Mouse (Mus musculus) CH12.LX (cell line): ENCODE results near the gene Trim24. TPM values are rescaled to one million over a fixed set of nuclear protein-coding genes. Genes with fewer than 3 reads are reported as not detected.

Experiments
- DNase-seq: peaks from one replicate; pipeline ENCODE4 v3.0.0-alpha.2; 2013; ENCODE audit errors: extremely low read depth
- H3K27ac ChIP-seq: 2 replicates; pipeline ENCODE4 v1.5.1; 2012; ENCODE audit warnings: low read depth, mild to moderate bottlenecking, control low read depth, moderate library complexity; ENCODE audit not compliant: insufficient read depth
- H3K27me3 ChIP-seq: replicated peaks from 2 replicates; pipeline ENCODE3; 2012; ENCODE audit warnings: inconsistent platforms
- H3K36me3 ChIP-seq, 2 experiments: replicated peaks in 1 of 2; 2 replicates each; pipeline versions ENCODE3 to v1.6.1; 2012; ENCODE audit warnings: inconsistent platforms in 1 of 2, low read length in 1 of 2, mild to moderate bottlenecking in 1 of 2, mixed read lengths in 1 of 2, moderate library complexity in 1 of 2; ENCODE audit not compliant: control insufficient read depth in 1 of 2, insufficient read depth in 1 of 2
- H3K4me1 ChIP-seq, 2 experiments: 2 replicates each; pipeline ENCODE4 v1.6.1; 2012; ENCODE audit warnings: inconsistent platforms in 1 of 2, moderate library complexity in 1 of 2; ENCODE audit not compliant: insufficient read depth in 2 of 2, control insufficient read depth in 1 of 2
- H3K4me2 ChIP-seq: 2 replicates; pipeline ENCODE4 v1.6.1; 2012; ENCODE audit warnings: low read depth, mild to moderate bottlenecking, control low read depth; ENCODE audit not compliant: poor library complexity, insufficient read depth, severe bottlenecking
- H3K4me3 ChIP-seq, 3 experiments: fragments of 150-350 bp in 1 of 3; sonication (generic) in 1 of 3; replicated peaks in 1 of 3; 2 replicates each; pipeline versions ENCODE3 to v1.5.1; 2011 to 2012; ENCODE audit warnings: low read depth in 2 of 3, low read length in 2 of 3, mild to moderate bottlenecking in 2 of 3, moderate library complexity in 2 of 3, control low read depth in 1 of 3, improper control_type of control experiment in 1 of 3, inconsistent platforms in 1 of 3, mixed read lengths in 1 of 3; ENCODE audit not compliant: poor library complexity in 1 of 3
- H3K79me2 ChIP-seq: replicated peaks from 2 replicates; pipeline ENCODE4 v1.6.1; 2012; ENCODE audit warnings: mild to moderate bottlenecking, moderate library complexity; ENCODE audit not compliant: control insufficient read depth, poor library complexity, insufficient read depth, severe bottlenecking; ENCODE audit errors: extremely low read depth
- H3K9ac ChIP-seq: 2 replicates; pipeline ENCODE4 v1.6.1; 2012; ENCODE audit warnings: low read depth, mild to moderate bottlenecking, control low read depth, moderate library complexity; ENCODE audit not compliant: insufficient read depth
- H3K9me3 ChIP-seq: replicated peaks from 2 replicates; pipeline ENCODE3; 2012; ENCODE audit warnings: low read length, inconsistent platforms, mixed read lengths
- BHLHE40 ChIP-seq: IDR thresholded peaks from 2 replicates; pipeline ENCODE4 v1.6.1; 2011; ENCODE audit warnings: mild to moderate bottlenecking, low read depth, low read length, improper control_type of control experiment
- CHD1 ChIP-seq: IDR thresholded peaks from 2 replicates; pipeline ENCODE4 v1.6.1; 2012; ENCODE audit warnings: low read depth, low read length, improper control_type of control experiment, inconsistent platforms
- CHD2 ChIP-seq: IDR thresholded peaks from 2 replicates; pipeline ENCODE4 v1.6.1; 2011; ENCODE audit warnings: low read length, improper control_type of control experiment
- CTCF ChIP-seq, 2 experiments: IDR thresholded peaks in 1 of 2; conservative IDR thresholded peaks in 1 of 2; 2 replicates each; pipeline ENCODE4 v1.5.1; 2011 to 2012; ENCODE audit warnings: low read depth in 2 of 2, low read length in 2 of 2, improper control_type of control experiment in 1 of 2, inconsistent platforms in 1 of 2, mild to moderate bottlenecking in 1 of 2, moderate library complexity in 1 of 2
- E2F4 ChIP-seq: IDR thresholded peaks from 2 replicates; pipeline ENCODE4 v1.6.1; 2011; ENCODE audit warnings: low read depth, low read length, improper control_type of control experiment; ENCODE audit not compliant: insufficient replicate concordance
- ELF1 ChIP-seq: IDR thresholded peaks from 2 replicates; pipeline ENCODE4 v1.6.1; 2014; ENCODE audit warnings: low read depth, mild to moderate bottlenecking, inconsistent platforms, low read length, improper control_type of control experiment
- EP300 ChIP-seq: IDR thresholded peaks from 2 replicates; pipeline ENCODE4 v1.6.1; 2011; ENCODE audit warnings: low read length, improper control_type of control experiment
- ETS1 ChIP-seq: conservative IDR thresholded peaks from 2 replicates; pipeline ENCODE4 v1.6.1; 2012; ENCODE audit warnings: low read depth, mild to moderate bottlenecking, inconsistent platforms, low read length, improper control_type of control experiment, moderate library complexity
- GABPA ChIP-seq: IDR thresholded peaks from 2 replicates; pipeline ENCODE4 v1.6.1; 2012; ENCODE audit warnings: low read depth, low read length, improper control_type of control experiment, inconsistent platforms; ENCODE audit not compliant: insufficient replicate concordance
- HCFC1 ChIP-seq: IDR thresholded peaks from 2 replicates; pipeline ENCODE4 v1.6.1; 2012; ENCODE audit warnings: low read depth, mild to moderate bottlenecking, inconsistent platforms, low read length, improper control_type of control experiment
- IRF4 ChIP-seq: IDR thresholded peaks from 2 replicates; pipeline ENCODE4 v1.6.1; 2014; ENCODE audit warnings: low read depth, mild to moderate bottlenecking, inconsistent platforms, low read length, improper control_type of control experiment
- JUN ChIP-seq: IDR thresholded peaks from 2 replicates; pipeline ENCODE4 v1.6.1; 2011; ENCODE audit warnings: low read depth, mild to moderate bottlenecking, low read length, improper control_type of control experiment, moderate library complexity; ENCODE audit not compliant: insufficient read depth
- JUND ChIP-seq: conservative IDR thresholded peaks from 2 replicates; pipeline ENCODE4 v1.6.1; 2011; ENCODE audit warnings: low read depth, low read length, improper control_type of control experiment
- KAT2A ChIP-seq: IDR thresholded peaks from 2 replicates; pipeline ENCODE4 v1.6.1; 2012; ENCODE audit warnings: low read length, improper control_type of control experiment, inconsistent platforms; ENCODE audit not compliant: insufficient replicate concordance
- MAFK ChIP-seq: IDR thresholded peaks from 2 replicates; pipeline ENCODE4 v1.6.1; 2011; ENCODE audit warnings: low read length, improper control_type of control experiment; ENCODE audit not compliant: insufficient replicate concordance
- MAX ChIP-seq: IDR thresholded peaks from 2 replicates; pipeline ENCODE4 v1.6.1; 2011; ENCODE audit warnings: low read length, improper control_type of control experiment
- MAZ ChIP-seq: IDR thresholded peaks from 2 replicates; pipeline ENCODE4 v1.6.1; 2012; ENCODE audit warnings: low read depth, mild to moderate bottlenecking, inconsistent platforms, low read length, improper control_type of control experiment, moderate library complexity
- MEF2A ChIP-seq: IDR thresholded peaks from 2 replicates; pipeline ENCODE4 v1.6.1; 2014; ENCODE audit warnings: low read depth, mild to moderate bottlenecking, inconsistent platforms, low read length, improper control_type of control experiment, borderline replicate concordance
- MXI1 ChIP-seq: IDR thresholded peaks from 2 replicates; pipeline ENCODE4 v1.6.1; 2011; ENCODE audit warnings: mild to moderate bottlenecking, low read depth, low read length, improper control_type of control experiment
- MYC ChIP-seq: IDR thresholded peaks from 2 replicates; pipeline ENCODE4 v1.6.1; 2011; ENCODE audit warnings: low read depth, mild to moderate bottlenecking, improper control_type of control experiment, low read length
- NELFE ChIP-seq: IDR thresholded peaks from 2 replicates; pipeline ENCODE4 v1.6.1; 2011; ENCODE audit warnings: low read depth, low read length, improper control_type of control experiment
- NRF1 ChIP-seq: IDR thresholded peaks from 2 replicates; pipeline ENCODE4 v1.6.1; 2014; ENCODE audit warnings: low read depth, mild to moderate bottlenecking, inconsistent platforms, low read length, improper control_type of control experiment, moderate library complexity
- PAX5 ChIP-seq: IDR thresholded peaks from 2 replicates; pipeline ENCODE4 v1.6.1; 2012; ENCODE audit warnings: low read length, inconsistent platforms, mixed read lengths
- POLR2A ChIP-seq: IDR thresholded peaks from 2 replicates; pipeline ENCODE4 v1.6.1; 2011; ENCODE audit warnings: low read depth, mild to moderate bottlenecking, improper control_type of control experiment, low read length
- POLR2AphosphoS2 ChIP-seq: IDR thresholded peaks from 2 replicates; pipeline ENCODE4 v1.6.1; 2011; ENCODE audit warnings: low read depth, low read length, improper control_type of control experiment
- RAD21 ChIP-seq: IDR thresholded peaks from 2 replicates; pipeline ENCODE4 v1.6.1; 2011; ENCODE audit warnings: low read depth, mild to moderate bottlenecking, low read length, improper control_type of control experiment, moderate library complexity
- RCOR1 ChIP-seq: conservative IDR thresholded peaks from 2 replicates; pipeline ENCODE4 v1.6.1; 2012; ENCODE audit warnings: low read depth, mild to moderate bottlenecking, inconsistent platforms, low read length, improper control_type of control experiment
- SIN3A ChIP-seq: IDR thresholded peaks from 2 replicates; pipeline ENCODE4 v1.6.1; 2012; ENCODE audit warnings: low read length, improper control_type of control experiment, inconsistent platforms
- TBP ChIP-seq: conservative IDR thresholded peaks from 2 replicates; pipeline ENCODE4 v1.6.1; 2011; ENCODE audit warnings: low read depth, low read length, improper control_type of control experiment
- TCF12 ChIP-seq: IDR thresholded peaks from 2 replicates; pipeline ENCODE4 v1.6.1; 2014; ENCODE audit warnings: low read depth, mild to moderate bottlenecking, inconsistent platforms, low read length, improper control_type of control experiment
- UBTF ChIP-seq: IDR thresholded peaks from 2 replicates; pipeline ENCODE4 v1.6.1; 2012; ENCODE audit warnings: low read depth, mild to moderate bottlenecking, inconsistent platforms, low read length, improper control_type of control experiment, moderate library complexity
- USF1 ChIP-seq: IDR thresholded peaks from 2 replicates; pipeline ENCODE4 v1.6.1; 2014; ENCODE audit warnings: low read depth, mild to moderate bottlenecking, inconsistent platforms, low read length, improper control_type of control experiment
- USF2 ChIP-seq: conservative IDR thresholded peaks from 2 replicates; pipeline ENCODE4 v1.6.1; 2011; ENCODE audit warnings: low read depth, low read length, improper control_type of control experiment
- ZC3H11A ChIP-seq: IDR thresholded peaks from 2 replicates; pipeline ENCODE4 v1.6.1; 2012; ENCODE audit warnings: low read depth, mild to moderate bottlenecking, inconsistent platforms, low read length, improper control_type of control experiment
- ZKSCAN1 ChIP-seq: IDR thresholded peaks from 2 replicates; pipeline ENCODE4 v1.6.1; 2012; ENCODE audit warnings: low read depth, inconsistent platforms, low read length, improper control_type of control experiment, borderline replicate concordance
- ZMIZ1 ChIP-seq: IDR thresholded peaks from 2 replicates; pipeline ENCODE4 v1.6.1; 2012; ENCODE audit warnings: low read depth, mild to moderate bottlenecking, inconsistent platforms, low read length, improper control_type of control experiment
- ZNF384 ChIP-seq: IDR thresholded peaks from 2 replicates; pipeline ENCODE4 v1.6.1; 2012; ENCODE audit warnings: low read depth, low read length, improper control_type of control experiment, inconsistent platforms
- dilution Hi-C: fragments of 300-500 bp; cut with MboI; formaldehyde crosslinking; loops from 2 replicates; pipeline ENCODE4 v1.14.3; 2020; ENCODE audit warnings: low sequenced_read_pairs; ENCODE audit not compliant: extremely low pct_unique_long_range_greater_than_20kb, extremely low pct_ligation_motif_present
- in situ Hi-C: fragments of 300-500 bp; cut with MboI; formaldehyde crosslinking; loops from 3 replicates; pipeline ENCODE4 v1.14.3; 2019; ENCODE audit warnings: low sequenced_read_pairs, low pct_ligation_motif_present, low pct_unique_long_range_greater_than_20kb, mixed read lengths
- polyA plus RNA-seq: library from polyadenylated mRNA; unstranded; fragments of >175 nt; gene quantifications from 2 replicates; pipeline ENCODE4 v1.2.1, GENCODE M21; 2012; ENCODE audit warnings: low read depth; ENCODE audit not compliant: insufficient read length
- total RNA-seq, 2 experiments: library from RNA; depleted of rRNA; stranded (reverse); fragments of 300-350 nt in 1 of 2; fragments of >200 nt in 1 of 2; gene quantifications; 2 replicates each; pipeline ENCODE4 v1.2.3; 2012 to 2014

Gene Trim24
- total RNA-seq (2012; rRNA removed) = 23.2 and 23.7 TPM in 2 replicates
- total RNA-seq (2014; rRNA removed) = 35.7 and 40.2 TPM in 2 replicates
- polyA plus RNA-seq = 28.4 and 31.7 TPM in 2 replicates

DNA sequence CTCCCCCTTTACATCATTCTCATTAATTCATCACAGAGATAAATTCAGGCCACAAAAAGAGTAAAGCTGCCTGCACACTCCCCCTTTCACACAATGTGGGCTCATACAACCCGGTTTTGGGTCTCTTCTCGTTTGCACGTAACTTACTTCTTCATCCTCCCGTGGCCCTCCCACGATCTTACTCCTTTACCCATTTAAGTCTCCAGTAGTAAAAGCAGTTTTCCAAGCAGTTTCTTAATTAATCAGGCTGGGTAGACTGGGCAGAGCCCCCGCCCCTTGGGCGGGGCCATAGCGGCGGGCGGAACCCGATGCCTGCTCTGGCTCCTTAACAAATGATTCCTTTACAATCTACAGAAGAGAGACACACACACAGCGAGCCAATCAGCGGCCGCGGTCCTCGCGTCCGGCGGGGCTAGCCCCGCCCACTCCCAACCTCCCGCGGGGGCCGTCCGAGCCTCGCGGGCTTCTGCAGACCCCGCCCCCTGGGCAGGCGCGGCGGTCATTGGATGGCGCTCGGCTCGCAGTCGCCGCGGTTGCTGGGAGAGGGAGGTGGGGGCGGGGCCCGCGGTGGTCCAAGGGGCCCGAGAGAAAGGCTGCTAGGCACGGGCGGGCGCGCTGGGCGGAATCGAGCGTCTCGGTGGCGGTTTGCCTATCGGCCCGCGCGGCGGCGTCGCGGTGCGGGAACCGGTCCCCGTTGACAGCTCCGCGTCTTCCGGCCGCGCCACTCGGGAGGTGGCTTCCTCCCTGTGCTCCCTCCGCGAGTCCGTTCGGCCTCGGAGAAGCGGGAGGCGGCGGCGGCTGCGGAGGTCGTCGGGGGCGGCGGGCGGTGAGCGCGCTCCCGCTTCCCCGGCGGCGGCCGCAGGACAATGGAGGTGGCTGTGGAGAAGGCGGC lies at the start of gene Trim24:
Gene Trim24, plus strand, starts transcription at position 567 of the 892 bp plus-strand sequence.
- dilution Hi-C loops = no loop called here
- H3K4me3 ChIP-seq = peak within 1 kb of the TSS; percentile 78 to 94 (median 80)
- DNase-seq = peak; percentile 93
- in situ Hi-C loops = loop anchor here (25.0 kb wide), 1 partner anchor 283 kb away; no protein-coding TSS in a partner anchor
- peak within 1 kb of the TSS; percentile 90 for H3K27ac ChIP-seq
- peaks cover 0 to 9% of the 10 kb centered on the region in 2 experiments for H3K36me3 ChIP-seq
- peak within 1 kb of the TSS; percentile 69 for H3K4me2 ChIP-seq
- H3K4me1 ChIP-seq = peaks cover 0 to 7% of the 10 kb centered on the region in 2 experiments; a peak in 2 of 4 replicates
- peaks cover 29% of the 10 kb centered on the region for H3K9me3 ChIP-seq
- peak within 1 kb of the TSS; percentile 96 for H3K9ac ChIP-seq
- no peaks in the 10 kb centered on the region for H3K27me3 ChIP-seq
- peaks cover 40% of the 10 kb centered on the region for H3K79me2 ChIP-seq
- TF ChIP-seq GABPA = no peak
- no peak for TF ChIP-seq MYC
- no peak for TF ChIP-seq KAT2A
- TF ChIP-seq ETS1 = no peak
- no peak for TF ChIP-seq RCOR1
- TF ChIP-seq CTCF (conservative IDR thresholded peaks at IDR 0.05 in 1 of 2, IDR thresholded peaks at IDR 0.05 in 1 of 2; ENCODE audit: low read depth in 2 of 2, low read length in 2 of 2) = no peak
- TF ChIP-seq CHD1 = no peak
- TF ChIP-seq BHLHE40 = peak; percentile 79
- TF ChIP-seq MEF2A = no peak
- peak; percentile 92 for TF ChIP-seq MAZ
- peak; percentile 32; the same call in 1 of the 2 replicates for TF ChIP-seq MAX
- TF ChIP-seq HCFC1 = peak; percentile 34
- no peak for TF ChIP-seq MAFK
- TF ChIP-seq ZKSCAN1 = no peak
- TF ChIP-seq NRF1 = peak; percentile 74
- TF ChIP-seq PAX5 = no peak
- TF ChIP-seq SIN3A = no peak
- no peak for TF ChIP-seq POLR2AphosphoS2
- 0 out of 2 replicates have a peak, but pooled peaks have one; percentile 9 for TF ChIP-seq EP300
- TF ChIP-seq E2F4 = 0 out of 2 replicates have a peak, but pooled peaks have one; percentile 55
- peak; percentile 22; the same call in 1 of the 2 replicates for TF ChIP-seq ELF1
- no peak; the same call in 1 of the 2 replicates for TF ChIP-seq UBTF
- peak; percentile 47 for TF ChIP-seq NELFE
- peak; percentile 46; the same call in 1 of the 2 replicates for TF ChIP-seq ZMIZ1
- no peak for TF ChIP-seq JUN
- no peak for TF ChIP-seq ZNF384
- no peak for TF ChIP-seq RAD21
- TF ChIP-seq POLR2A = peak; percentile 78
- no peak for TF ChIP-seq ZC3H11A
- no peak for TF ChIP-seq USF1
- TF ChIP-seq JUND = no peak
- TF ChIP-seq TCF12 = peak; percentile 51; the same call in 1 of the 2 replicates
- TF ChIP-seq MXI1 = peak; percentile 26; the same call in 1 of the 2 replicates
- TF ChIP-seq TBP = 0 out of 2 replicates have a peak, but pooled peaks have one; percentile 38
- TF ChIP-seq IRF4 = no peak
- no peak for TF ChIP-seq USF2
- TF ChIP-seq CHD2 = peak; percentile 96
